Mouse (Mus musculus): ENCODE results near the gene Heyl. TPM values are rescaled to one million over a fixed set of nuclear protein-coding genes. Genes with fewer than 3 reads are reported as not detected.

The Heyl gene
- not detected in 2 replicates for polyA plus RNA-seq (2011; ENCODE audit: insufficient read depth, insufficient read length, low read depth, missing spikeins)

GRCm38 (mm10) chr4:123233492-123234084 lies at the start of gene Heyl:
TSS of gene Heyl (plus strand) at chr4:123233556.
- no peaks in the 10 kb centered on the region for H3K36me3 ChIP-seq (ENCODE audit: control insufficient read depth, insufficient read depth, low read length, poor library complexity, severe bottlenecking)
- H3K4me1 ChIP-seq (ENCODE audit: control insufficient read depth, insufficient read depth, low read length): no peaks in the 10 kb centered on the region
- H3K9me3 ChIP-seq (replicated peaks; ENCODE audit: control insufficient read depth, insufficient read depth, low read length, poor library complexity, severe bottlenecking): no peaks in the 10 kb centered on the region
- TF ChIP-seq EP300 (IDR thresholded peaks at IDR 0.05; ENCODE audit: insufficient read depth, low read depth, low read length): no peak
- TF ChIP-seq POLR2A (IDR thresholded peaks at IDR 0.05; ENCODE audit: insufficient read depth, low read length): no peak
- no peak for TF ChIP-seq CTCF (IDR thresholded peaks at IDR 0.05; ENCODE audit: low read depth, low read length)
- H3K27ac ChIP-seq (ENCODE audit: insufficient read depth, low read length): no peak within 1 kb of the TSS
- peak within 1 kb of the TSS; percentile 31; the same call in 1 of the 2 replicates for H3K9ac ChIP-seq (ENCODE audit: low read depth, poor library complexity, severe bottlenecking)
- H3K27me3 ChIP-seq (ENCODE audit: control insufficient read depth, insufficient read depth, low read length, poor library complexity, severe bottlenecking): no peaks in the 10 kb centered on the region
- H3K4me3 ChIP-seq (ENCODE audit: low read depth, low read length): peak within 1 kb of the TSS; percentile 48

DNA sequence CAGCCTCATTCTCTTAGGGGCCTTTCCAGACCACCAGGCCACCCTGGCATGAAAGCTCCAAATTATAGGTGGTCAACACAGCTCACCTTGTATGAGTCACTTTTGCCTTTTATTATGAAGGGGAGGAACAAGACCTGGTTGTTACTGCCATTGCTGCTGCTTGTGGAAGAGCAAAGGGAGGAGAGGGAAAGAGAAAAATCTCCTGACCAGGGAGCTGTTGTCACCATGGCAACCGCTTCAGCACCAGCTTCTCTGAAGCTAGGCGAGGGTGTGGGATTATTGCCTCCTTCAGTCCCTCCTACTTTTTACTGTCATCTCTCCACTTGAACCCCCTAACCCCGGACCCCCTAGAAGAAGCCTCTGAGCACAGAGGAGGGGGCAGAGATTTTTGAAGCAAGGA lies 48.5 kb upstream of the Heyl start:
- H3K27ac ChIP-seq (ENCODE audit: insufficient read depth, low read length): no peak overlapping the region
- no peak for TF ChIP-seq EP300 (IDR thresholded peaks at IDR 0.05; ENCODE audit: insufficient read depth, low read depth, low read length)
- TF ChIP-seq CTCF (IDR thresholded peaks at IDR 0.05; ENCODE audit: low read depth, low read length): no peak
- TF ChIP-seq POLR2A (IDR thresholded peaks at IDR 0.05; ENCODE audit: insufficient read depth, low read length): no peak
- no peaks in the 10 kb centered on the region for H3K9me3 ChIP-seq (replicated peaks; ENCODE audit: control insufficient read depth, insufficient read depth, low read length, poor library complexity, severe bottlenecking)
- H3K4me3 ChIP-seq (ENCODE audit: low read depth, low read length): no peak overlapping the region
- no peaks in the 10 kb centered on the region for H3K4me1 ChIP-seq (ENCODE audit: control insufficient read depth, insufficient read depth, low read length)
- no peaks in the 10 kb centered on the region for H3K36me3 ChIP-seq (ENCODE audit: control insufficient read depth, insufficient read depth, low read length, poor library complexity, severe bottlenecking)
- peaks cover 8% of the 10 kb centered on the region; the same call in 1 of the 2 replicates for H3K27me3 ChIP-seq (ENCODE audit: control insufficient read depth, insufficient read depth, low read length, poor library complexity, severe bottlenecking)
- no peak overlapping the region for H3K9ac ChIP-seq (ENCODE audit: low read depth, poor library complexity, severe bottlenecking)

DNA sequence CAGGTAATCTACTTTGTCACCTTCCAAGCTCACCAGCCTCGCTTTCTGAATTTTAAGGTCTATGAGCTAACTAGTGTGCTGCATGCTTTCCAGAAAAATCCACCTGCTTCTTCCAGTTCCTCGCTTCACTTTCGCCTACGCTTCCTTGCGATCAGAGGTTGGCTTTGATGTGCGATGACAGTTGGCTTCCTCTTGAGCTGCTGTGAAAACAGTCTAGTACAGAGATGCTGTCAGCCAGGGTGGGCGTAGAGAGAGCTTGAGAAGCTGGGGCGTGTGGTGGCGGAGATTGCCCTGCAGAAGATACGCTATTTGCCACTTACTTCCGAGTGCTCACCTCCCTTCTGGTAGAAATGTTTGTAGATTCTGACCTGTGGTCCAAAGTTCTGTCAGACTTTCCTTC lies 41.0 kb upstream of the Heyl start:
- TF ChIP-seq CTCF (IDR thresholded peaks at IDR 0.05; ENCODE audit: low read depth, low read length) (no peak), POLR2A (IDR thresholded peaks at IDR 0.05; ENCODE audit: insufficient read depth, low read length) (no peak), EP300 (IDR thresholded peaks at IDR 0.05; ENCODE audit: insufficient read depth, low read depth, low read length) (no peak)
- Histone ChIP-seq H3K27ac (ENCODE audit: insufficient read depth, low read length) (no peak overlapping the region), H3K9me3 (replicated peaks; ENCODE audit: control insufficient read depth, insufficient read depth, low read length, poor library complexity, severe bottlenecking) (no peaks in the 10 kb centered on the region), H3K9ac (ENCODE audit: low read depth, poor library complexity, severe bottlenecking) (no peak overlapping the region), H3K4me1 (ENCODE audit: control insufficient read depth, insufficient read depth, low read length) (no peaks in the 10 kb centered on the region), H3K4me3 (ENCODE audit: low read depth, low read length) (no peak overlapping the region), H3K27me3 (ENCODE audit: control insufficient read depth, insufficient read depth, low read length, poor library complexity, severe bottlenecking) (no peaks in the 10 kb centered on the region), H3K36me3 (ENCODE audit: control insufficient read depth, insufficient read depth, low read length, poor library complexity, severe bottlenecking) (no peaks in the 10 kb centered on the region)

DNA sequence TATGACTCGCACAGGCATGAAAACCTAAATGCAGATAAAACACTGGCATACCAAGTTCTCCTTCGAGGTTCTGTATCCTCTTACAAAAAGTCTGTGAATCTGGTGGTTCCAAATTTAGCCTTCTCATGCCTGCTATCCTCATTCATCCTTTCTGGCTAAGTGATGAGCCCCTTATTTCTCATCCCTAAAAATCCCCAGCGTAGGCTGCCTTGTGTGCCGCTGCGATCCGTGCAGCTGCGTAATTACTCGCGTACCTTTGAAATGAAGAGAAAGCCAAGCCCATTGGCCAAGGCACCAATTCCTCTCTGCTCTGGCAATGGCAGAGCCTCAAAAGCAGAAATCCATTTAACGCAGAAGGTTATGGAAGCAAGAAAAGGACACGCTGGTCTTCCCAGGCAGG lies 39.6 kb upstream of the Heyl start:
- Histone ChIP-seq H3K36me3 (ENCODE audit: control insufficient read depth, insufficient read depth, low read length, poor library complexity, severe bottlenecking) (no peaks in the 10 kb centered on the region), H3K27me3 (ENCODE audit: control insufficient read depth, insufficient read depth, low read length, poor library complexity, severe bottlenecking) (no peaks in the 10 kb centered on the region)

DNA sequence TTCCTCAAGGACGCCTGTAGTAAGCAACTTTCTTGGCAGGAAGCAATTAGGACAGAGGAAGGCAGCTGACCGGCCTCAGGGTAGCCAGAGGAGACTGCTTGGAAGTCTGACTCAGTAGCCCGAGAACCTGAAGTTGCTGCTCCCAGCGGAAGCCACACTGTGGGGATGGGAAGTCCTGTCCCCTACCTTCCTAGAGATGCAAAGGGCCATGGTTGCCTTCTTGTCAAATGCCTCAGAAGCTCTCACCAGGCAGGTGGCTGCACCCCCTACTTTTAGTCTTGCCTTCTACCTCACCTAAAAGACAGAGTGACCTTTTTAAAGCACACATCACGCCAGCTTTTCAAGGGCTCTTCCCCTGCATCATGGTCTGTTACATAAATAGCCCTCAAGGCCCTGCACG lies 36.7 kb upstream of the Heyl start:
- TF ChIP-seq EP300 (IDR thresholded peaks at IDR 0.05; ENCODE audit: insufficient read depth, low read depth, low read length) (no peak), POLR2A (IDR thresholded peaks at IDR 0.05; ENCODE audit: insufficient read depth, low read length) (no peak), CTCF (IDR thresholded peaks at IDR 0.05; ENCODE audit: low read depth, low read length) (no peak)
- H3K36me3 ChIP-seq (ENCODE audit: control insufficient read depth, insufficient read depth, low read length, poor library complexity, severe bottlenecking): no peaks in the 10 kb centered on the region
- H3K27me3 ChIP-seq (ENCODE audit: control insufficient read depth, insufficient read depth, low read length, poor library complexity, severe bottlenecking): no peaks in the 10 kb centered on the region
- no peak overlapping the region for H3K9ac ChIP-seq (ENCODE audit: low read depth, poor library complexity, severe bottlenecking)
- no peak overlapping the region for H3K4me3 ChIP-seq (ENCODE audit: low read depth, low read length)
- no peaks in the 10 kb centered on the region for H3K4me1 ChIP-seq (ENCODE audit: control insufficient read depth, insufficient read depth, low read length)
- no peaks in the 10 kb centered on the region for H3K9me3 ChIP-seq (replicated peaks; ENCODE audit: control insufficient read depth, insufficient read depth, low read length, poor library complexity, severe bottlenecking)
- no peak overlapping the region for H3K27ac ChIP-seq (ENCODE audit: insufficient read depth, low read length)

More for the DNA sequence above, 39.6 kb upstream of the Heyl start:
- Histone ChIP-seq H3K9ac (ENCODE audit: low read depth, poor library complexity, severe bottlenecking) (no peak overlapping the region), H3K27ac (ENCODE audit: insufficient read depth, low read length) (no peak overlapping the region), H3K4me3 (ENCODE audit: low read depth, low read length) (no peak overlapping the region), H3K9me3 (replicated peaks; ENCODE audit: control insufficient read depth, insufficient read depth, low read length, poor library complexity, severe bottlenecking) (no peaks in the 10 kb centered on the region), H3K4me1 (ENCODE audit: control insufficient read depth, insufficient read depth, low read length) (no peaks in the 10 kb centered on the region)
- TF ChIP-seq POLR2A (IDR thresholded peaks at IDR 0.05; ENCODE audit: insufficient read depth, low read length): no peak
- no peak for TF ChIP-seq CTCF (IDR thresholded peaks at IDR 0.05; ENCODE audit: low read depth, low read length)
- TF ChIP-seq EP300 (IDR thresholded peaks at IDR 0.05; ENCODE audit: insufficient read depth, low read depth, low read length): no peak

DNA sequence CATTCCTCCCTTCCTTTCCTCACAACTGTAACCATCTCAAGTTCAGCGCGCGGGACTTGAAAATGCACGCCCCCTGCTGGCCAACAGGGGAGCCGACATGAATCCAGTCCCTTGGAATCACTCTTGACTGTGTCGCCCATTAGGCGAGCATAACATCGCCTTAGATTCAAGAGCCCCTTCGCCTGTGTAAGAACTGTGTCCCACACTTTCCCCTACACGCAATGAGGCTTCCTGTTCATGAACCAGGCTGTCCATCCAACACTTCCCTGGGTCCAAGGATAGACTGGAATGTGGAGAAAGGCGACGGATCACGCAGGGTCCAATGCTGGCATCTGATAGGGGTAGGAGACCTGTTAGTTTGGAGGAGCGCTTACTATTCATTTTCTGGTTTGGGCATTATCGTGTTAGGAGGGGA lies 32.6 kb upstream of the Heyl start:
- Histone ChIP-seq H3K36me3 (ENCODE audit: control insufficient read depth, insufficient read depth, low read length, poor library complexity, severe bottlenecking) (no peaks in the 10 kb centered on the region), H3K4me3 (ENCODE audit: low read depth, low read length) (peak overlapping the region; percentile 76), H3K9me3 (replicated peaks; ENCODE audit: control insufficient read depth, insufficient read depth, low read length, poor library complexity, severe bottlenecking) (no peaks in the 10 kb centered on the region), H3K9ac (ENCODE audit: low read depth, poor library complexity, severe bottlenecking) (peak overlapping the region; percentile 36; the same call in 1 of the 2 replicates), H3K27me3 (ENCODE audit: control insufficient read depth, insufficient read depth, low read length, poor library complexity, severe bottlenecking) (no peaks in the 10 kb centered on the region), H3K27ac (ENCODE audit: insufficient read depth, low read length) (no peak overlapping the region), H3K4me1 (ENCODE audit: control insufficient read depth, insufficient read depth, low read length) (no peaks in the 10 kb centered on the region)
- TF ChIP-seq CTCF (IDR thresholded peaks at IDR 0.05; ENCODE audit: low read depth, low read length) (peak; percentile 80), EP300 (IDR thresholded peaks at IDR 0.05; ENCODE audit: insufficient read depth, low read depth, low read length) (no peak)
